Mouse (Mus musculus) MEL (cell line): ENCODE measurements around the gene Prkag1. TPM values are rescaled to one million over a fixed set of nuclear protein-coding genes. Genes with fewer than 3 reads are reported as not detected.

Experiments
- DNase-seq: peaks from one replicate; pipeline ENCODE4 v3.0.0; 2011; ENCODE audit warnings: low read depth, low spot score
- H3K27ac ChIP-seq: 2 replicates; pipeline ENCODE4 v1.5.1; 2012; ENCODE audit warnings: low read depth, mild to moderate bottlenecking, control low read depth, low read length, moderate library complexity; ENCODE audit not compliant: control insufficient read depth
- H3K27me3 ChIP-seq, 2 experiments: fragments of 150-350 bp in 1 of 2; sonication (generic) in 1 of 2; 2 replicates each; pipeline ENCODE4 v1.6.1; 2012; ENCODE audit warnings: low read length in 2 of 2, mild to moderate bottlenecking in 2 of 2, improper control_type of control experiment in 1 of 2, moderate library complexity in 1 of 2; ENCODE audit not compliant: insufficient read depth in 2 of 2, control insufficient read depth in 1 of 2
- H3K36me3 ChIP-seq, 2 experiments: 2 replicates each; pipeline ENCODE4 v1.6.1; 2012 to 2014; ENCODE audit warnings: low read length in 2 of 2, improper control_type of control experiment in 1 of 2, inconsistent platforms in 1 of 2, mild to moderate bottlenecking in 1 of 2; ENCODE audit not compliant: insufficient read depth in 2 of 2, control insufficient read depth in 1 of 2
- H3K4me1 ChIP-seq, 2 experiments: fragments of 150-350 bp in 1 of 2; sonication (generic) in 1 of 2; 2 replicates each; pipeline ENCODE4 v1.6.1; 2012; ENCODE audit warnings: low read length in 2 of 2, improper control_type of control experiment in 1 of 2, mild to moderate bottlenecking in 1 of 2; ENCODE audit not compliant: insufficient read depth in 2 of 2, control insufficient read depth in 1 of 2
- H3K4me3 ChIP-seq, 2 experiments: fragments of 150-350 bp in 1 of 2; sonication (generic) in 1 of 2; 2 replicates each; pipeline ENCODE4 v1.5.1; 2012; ENCODE audit warnings: low read depth in 2 of 2, low read length in 2 of 2, mild to moderate bottlenecking in 2 of 2, moderate library complexity in 2 of 2, control low read depth in 1 of 2, improper control_type of control experiment in 1 of 2; ENCODE audit not compliant: control insufficient read depth in 1 of 2, insufficient read depth in 1 of 2
- H3K79me2 ChIP-seq: 2 replicates; pipeline ENCODE4 v1.6.1; 2012; ENCODE audit warnings: mild to moderate bottlenecking, low read length, moderate library complexity; ENCODE audit not compliant: control insufficient read depth, poor library complexity, insufficient read depth
- H3K9ac ChIP-seq: 2 replicates; pipeline ENCODE4 v1.6.1; 2012; ENCODE audit warnings: low read depth, mild to moderate bottlenecking, control low read depth, low read length, moderate library complexity; ENCODE audit not compliant: control insufficient read depth, poor library complexity, severe bottlenecking
- H3K9me3 ChIP-seq: fragments of 150-350 bp; sonication (generic); replicated peaks from 2 replicates; pipeline ENCODE4 v1.6.1; 2012; ENCODE audit warnings: mild to moderate bottlenecking, low read length, improper control_type of control experiment, moderate library complexity; ENCODE audit not compliant: insufficient read depth
- E2F4 ChIP-seq: IDR thresholded peaks from 2 replicates; pipeline ENCODE4 v1.6.1; 2011; ENCODE audit warnings: low read depth, low read length, improper control_type of control experiment, borderline replicate concordance
- ETS1 ChIP-seq: IDR thresholded peaks from 2 replicates; pipeline ENCODE4 v1.6.1; 2012; ENCODE audit warnings: low read depth, mild to moderate bottlenecking, inconsistent platforms, low read length, improper control_type of control experiment, moderate library complexity
- GABPA ChIP-seq: IDR thresholded peaks from 2 replicates; pipeline ENCODE4 v1.6.1; 2012; ENCODE audit warnings: low read depth, mild to moderate bottlenecking, inconsistent platforms, low read length, improper control_type of control experiment, moderate library complexity
- HCFC1 ChIP-seq: IDR thresholded peaks from 2 replicates; pipeline ENCODE4 v1.6.1; 2012; ENCODE audit warnings: low read depth, mild to moderate bottlenecking, inconsistent platforms, low read length, improper control_type of control experiment, moderate library complexity
- MAFK ChIP-seq: IDR thresholded peaks from 2 replicates; pipeline ENCODE4 v1.6.1; 2011; ENCODE audit warnings: low read depth, mild to moderate bottlenecking, low read length, improper control_type of control experiment, borderline replicate concordance
- MAX ChIP-seq: IDR thresholded peaks from 2 replicates; pipeline ENCODE4 v1.6.1; 2011; ENCODE audit warnings: low read length, improper control_type of control experiment
- MEF2A ChIP-seq: IDR thresholded peaks from 2 replicates; pipeline ENCODE4 v1.6.1; 2014; ENCODE audit warnings: low read depth, mild to moderate bottlenecking, inconsistent platforms, low read length, improper control_type of control experiment; ENCODE audit not compliant: poor library complexity, insufficient replicate concordance, severe bottlenecking; ENCODE audit errors: extremely low read depth
- MXI1 ChIP-seq: IDR thresholded peaks from 2 replicates; pipeline ENCODE4 v1.6.1; 2011; ENCODE audit warnings: mild to moderate bottlenecking, low read depth, low read length, improper control_type of control experiment
- NRF1 ChIP-seq: IDR thresholded peaks from 2 replicates; pipeline ENCODE4 v1.6.1; 2014; ENCODE audit warnings: low read depth, mild to moderate bottlenecking, inconsistent platforms, low read length, improper control_type of control experiment, moderate library complexity; ENCODE audit not compliant: poor library complexity, insufficient read depth, severe bottlenecking
- POLR2A ChIP-seq, 2 experiments: IDR thresholded peaks; 2 replicates each; pipeline ENCODE4 v1.6.1; 2011 to 2012; ENCODE audit warnings: low read length in 2 of 2, mild to moderate bottlenecking in 2 of 2, control low read depth in 1 of 2, improper control_type of control experiment in 1 of 2, low read depth in 1 of 2, moderate library complexity in 1 of 2; ENCODE audit not compliant: control insufficient read depth in 1 of 2, insufficient read depth in 1 of 2, poor library complexity in 1 of 2
- POLR2AphosphoS2 ChIP-seq: IDR thresholded peaks from 2 replicates; pipeline ENCODE4 v1.6.1; 2011; ENCODE audit warnings: low read length, improper control_type of control experiment
- RAD21 ChIP-seq: IDR thresholded peaks from 2 replicates; pipeline ENCODE4 v1.6.1; 2011; ENCODE audit warnings: mild to moderate bottlenecking, low read depth, low read length, improper control_type of control experiment
- TAL1 ChIP-seq: IDR thresholded peaks from 2 replicates; pipeline ENCODE4 v1.6.1; 2012; ENCODE audit warnings: mild to moderate bottlenecking, inconsistent platforms, low read length, moderate library complexity, mixed read lengths
- TBP ChIP-seq: IDR thresholded peaks from 2 replicates; pipeline ENCODE4 v1.8.0; 2011; ENCODE audit warnings: low read depth, low read length, improper control_type of control experiment
- TCF12 ChIP-seq: IDR thresholded peaks from 2 replicates; pipeline ENCODE4 v1.6.1; 2014; ENCODE audit warnings: low read depth, mild to moderate bottlenecking, inconsistent platforms, low read length, improper control_type of control experiment, moderate library complexity
- USF1 ChIP-seq: IDR thresholded peaks from 2 replicates; pipeline ENCODE4 v1.6.1; 2014; ENCODE audit warnings: low read depth, mild to moderate bottlenecking, inconsistent platforms, low read length, improper control_type of control experiment, moderate library complexity
- USF2 ChIP-seq, 2 experiments: IDR thresholded peaks; 2 replicates each; pipeline ENCODE4 v1.6.1; 2011 to 2012; ENCODE audit warnings: improper control_type of control experiment in 2 of 2, low read length in 2 of 2, borderline replicate concordance in 1 of 2, inconsistent platforms in 1 of 2, low read depth in 1 of 2, mild to moderate bottlenecking in 1 of 2; ENCODE audit not compliant: insufficient read depth in 1 of 2
- ZC3H11A ChIP-seq: IDR thresholded peaks from 2 replicates; pipeline ENCODE4 v1.6.1; 2012; ENCODE audit warnings: low read depth, mild to moderate bottlenecking, inconsistent platforms, low read length, improper control_type of control experiment
- ZKSCAN1 ChIP-seq: IDR thresholded peaks from 2 replicates; pipeline ENCODE4 v1.6.1; 2012; ENCODE audit warnings: low read depth, mild to moderate bottlenecking, inconsistent platforms, low read length, improper control_type of control experiment, moderate library complexity
- ZNF384 ChIP-seq: IDR thresholded peaks from 2 replicates; pipeline ENCODE4 v1.6.1; 2012; ENCODE audit warnings: low read depth, mild to moderate bottlenecking, inconsistent platforms, low read length, improper control_type of control experiment
- polyA plus RNA-seq, 2 experiments: library from polyadenylated mRNA; stranded (reverse) in 1 of 2; unstranded in 1 of 2; fragments of >175 nt in 1 of 2; fragments of >200 nt in 1 of 2; gene quantifications; 2 replicates each; pipeline versions ENCODE4 v1.2.1 to v1.2.4; 2012; ENCODE audit warnings: low replicate concordance in 2 of 2, low read depth in 1 of 2; ENCODE audit not compliant: insufficient read length in 2 of 2, insufficient read depth in 1 of 2, missing spikeins in 1 of 2
- total RNA-seq: library from RNA; depleted of rRNA; stranded (reverse); fragments of 300-350 nt; gene quantifications from 2 replicates; pipeline ENCODE4 v1.2.3, GENCODE M21; 2012

Gene Prkag1
- total and polyA plus RNA-seq, 3 experiments: 122 to 348 (median 141) TPM

- Histone ChIP-seq H3K4me1 (peaks cover 1 to 13% of the 10 kb centered on the region in 2 experiments; a peak in 2 of 4 replicates), H3K27me3 (no peaks in the 10 kb centered on the region), H3K4me3 (peak overlapping the region in 1 of 2 experiments; percentile 56; a peak in 2 of 4 replicates)
Measured at GRCm38 (mm10) chr15:98808651-98809134, 22.6 kb downstream of the Prkag1 start.

DNA sequence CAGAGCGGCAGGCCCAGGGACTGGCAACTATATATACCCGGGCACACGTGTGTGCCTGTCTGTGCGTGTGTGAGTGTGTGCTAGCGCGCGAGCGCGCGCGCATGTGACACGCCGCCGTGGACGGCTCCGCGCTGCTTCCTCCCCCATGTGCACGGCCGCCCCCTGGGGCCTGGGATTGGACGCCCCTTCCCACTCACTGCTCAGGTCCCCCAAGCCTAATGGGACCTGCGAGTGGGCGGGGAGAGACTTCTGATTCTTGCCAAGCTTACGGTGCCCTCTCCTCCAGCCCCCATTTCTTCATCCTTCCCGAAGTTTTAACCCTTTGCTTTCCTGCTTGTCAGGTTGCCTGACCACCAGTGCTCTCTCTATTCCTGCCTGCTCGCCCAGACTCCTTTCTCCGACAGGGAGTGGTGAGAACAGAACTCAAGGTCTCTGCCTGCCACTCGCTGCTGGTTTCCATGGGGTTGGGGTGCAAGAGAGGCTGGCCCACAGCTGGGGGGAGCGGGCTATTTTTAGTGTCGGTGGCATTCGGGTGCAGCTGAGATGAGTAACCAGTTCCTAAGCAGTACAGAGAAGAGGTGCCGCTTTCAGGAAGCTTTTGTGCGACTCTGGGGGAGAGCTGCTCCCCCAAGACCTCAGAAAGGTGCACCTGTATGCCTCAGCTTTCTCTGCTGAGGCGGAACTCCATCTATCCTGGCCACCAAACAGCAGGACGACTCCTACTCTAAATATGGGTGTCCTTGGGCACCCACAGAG is 23.2 kb downstream of the Prkag1 start:
- peak; percentile 53 for DNase-seq
- Histone ChIP-seq H3K9ac (peak overlapping the region; percentile 66), H3K27me3 (no peaks in the 10 kb centered on the region)
- TF ChIP-seq USF1 (peak; percentile 41; the same call in 1 of the 2 replicates), USF2 (IDR thresholded peaks at IDR 0.05; ENCODE audit: borderline replicate concordance in 1 of 2, insufficient read depth in 1 of 2, low read depth in 1 of 2, low read length in 2 of 2) (no peak), MAX (peak; percentile 67), MXI1 (peak; percentile 57)
- TF ChIP-seq, all 39 proteins: peak for 3
- Histone ChIP-seq H3K9me3 (no peaks in the 10 kb centered on the region), H3K4me1 (peaks cover 2 to 15% of the 10 kb centered on the region in 2 experiments; a peak in 2 of 4 replicates), H3K4me3 (peak overlapping the region; percentile 49 to 56), H3K27ac (no peak overlapping the region), H3K36me3 (peaks cover 3 to 8% of the 10 kb centered on the region in 2 experiments), H3K79me2 (peaks cover 28% of the 10 kb centered on the region)

More at GRCm38 (mm10) chr15:98808651-98809134, 22.6 kb downstream of the Prkag1 start:
- DNase-seq: peak; percentile 14
- H3K9ac ChIP-seq: peak overlapping the region; percentile 66
- TF ChIP-seq ETS1: no peak
- TF ChIP-seq POLR2A (IDR thresholded peaks at IDR 0.05; ENCODE audit: control insufficient read depth in 1 of 2, insufficient read depth in 1 of 2, low read depth in 1 of 2, low read length in 2 of 2, poor library complexity in 1 of 2): no peak; a peak in 1 of 4 replicates
- TF ChIP-seq E2F4: no peak
- no peak for TF ChIP-seq MEF2A
- no peak for TF ChIP-seq TAL1
- no peak for TF ChIP-seq POLR2AphosphoS2
- TF ChIP-seq ZC3H11A: no peak
- no peak for TF ChIP-seq GABPA
- TF ChIP-seq ZKSCAN1: no peak
- TF ChIP-seq RAD21: no peak
- no peak for TF ChIP-seq TBP
- no peak for TF ChIP-seq ZNF384
- TF ChIP-seq MAFK: no peak
- TF ChIP-seq TCF12: no peak
- TF ChIP-seq HCFC1: no peak
- no peak for TF ChIP-seq NRF1
- peaks cover 28% of the 10 kb centered on the region for H3K79me2 ChIP-seq
- peaks cover 3% of the 10 kb centered on the region in 2 experiments for H3K36me3 ChIP-seq
- H3K9me3 ChIP-seq: no peaks in the 10 kb centered on the region
- no peak overlapping the region for H3K27ac ChIP-seq
